Mouse (Mus musculus): ENCODE results near the gene Gm436. TPM values are rescaled to one million over a fixed set of nuclear protein-coding genes. Genes with fewer than 3 reads are reported as not detected.

The Gm436 gene
- polyA plus RNA-seq (2014; fragmentation: Nextera tagmentation; extraction: Ambion mirVana) = not detected in 2 replicates

DNA sequence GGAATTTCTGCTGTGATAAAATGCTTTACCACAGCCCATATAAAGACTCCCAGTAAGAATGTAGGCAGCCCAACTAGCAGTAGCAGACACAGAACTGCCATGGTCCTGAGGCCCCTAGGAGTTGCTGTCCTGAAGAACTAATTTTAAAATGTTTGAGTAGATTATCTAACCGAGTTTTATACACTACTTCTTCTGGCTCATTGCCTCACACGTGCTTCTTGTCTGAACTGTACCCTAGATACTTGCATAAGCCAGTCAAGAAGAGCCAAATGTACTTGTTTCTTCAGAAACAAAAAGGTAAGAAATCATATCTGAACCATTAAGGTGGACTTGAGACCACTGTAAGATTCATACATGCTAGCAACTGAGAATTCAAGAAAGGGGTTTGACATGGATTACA, at the start of gene Gm436:
Gene Gm436, minus strand, starts transcription at position 101 of the 400 bp plus-strand sequence.
- H3K4me3 ChIP-seq (ENCODE audit: low read depth, low read length) = no peak within 1 kb of the TSS
- 40% methylated on average over 2 of the region's 2 CpGs for WGBS
- no peak within 1 kb of the TSS for H3K9ac ChIP-seq (replicated peaks; ENCODE audit: low read depth, low read length)
- no peaks in the 10 kb centered on the region for H3K36me3 ChIP-seq (ENCODE audit: control insufficient read depth, insufficient read depth, low read length)
- ATAC-seq (ENCODE audit: insufficient number of reproducible peaks, insufficient read depth, low FRiP score, low read depth) = no peak
- no peaks in the 10 kb centered on the region for H3K27me3 ChIP-seq (ENCODE audit: control insufficient read depth, insufficient read depth, low read length)
- H3K4me1 ChIP-seq (ENCODE audit: control insufficient read depth, insufficient read depth, low read length) = no peaks in the 10 kb centered on the region
- H3K9me3 ChIP-seq (ENCODE audit: control insufficient read depth, low read depth, low read length) = no peaks in the 10 kb centered on the region
- no peak within 1 kb of the TSS for H3K27ac ChIP-seq (ENCODE audit: low read length)
- H3K4me2 ChIP-seq (replicated peaks; ENCODE audit: low read depth, low read length) = no peak within 1 kb of the TSS

GRCm38 (mm10) chr4:144721304-144721703, 35.1 kb upstream of the Gm436 start, which contains the start of gene Gm13178:
Gm13178 (minus strand) TSS chr4:144721404.
- no peak within 1 kb of the TSS for H3K9ac ChIP-seq (replicated peaks; ENCODE audit: low read depth, low read length)
- WGBS = 86% methylated on average over 1 of the region's 1 CpGs
- no peaks in the 10 kb centered on the region for H3K27me3 ChIP-seq (ENCODE audit: control insufficient read depth, insufficient read depth, low read length)
- H3K4me3 ChIP-seq (ENCODE audit: low read depth, low read length) = no peak within 1 kb of the TSS
- no peaks in the 10 kb centered on the region for H3K9me3 ChIP-seq (ENCODE audit: control insufficient read depth, low read depth, low read length)
- no peaks in the 10 kb centered on the region for H3K36me3 ChIP-seq (ENCODE audit: control insufficient read depth, insufficient read depth, low read length)
- H3K4me1 ChIP-seq (ENCODE audit: control insufficient read depth, insufficient read depth, low read length) = no peaks in the 10 kb centered on the region
- H3K4me2 ChIP-seq (replicated peaks; ENCODE audit: low read depth, low read length) = no peak within 1 kb of the TSS
- ATAC-seq (ENCODE audit: insufficient number of reproducible peaks, insufficient read depth, low FRiP score, low read depth) = no peak
- no peak within 1 kb of the TSS for H3K27ac ChIP-seq (ENCODE audit: low read length)

GRCm38 (mm10) chr4:144719691-144720090, 33.5 kb upstream of the Gm436 start:
- Histone ChIP-seq H3K27me3 (ENCODE audit: control insufficient read depth, insufficient read depth, low read length) (no peaks in the 10 kb centered on the region), H3K27ac (ENCODE audit: low read length) (no peak overlapping the region), H3K9ac (replicated peaks; ENCODE audit: low read depth, low read length) (no peak overlapping the region), H3K9me3 (ENCODE audit: control insufficient read depth, low read depth, low read length) (no peaks in the 10 kb centered on the region), H3K36me3 (ENCODE audit: control insufficient read depth, insufficient read depth, low read length) (no peaks in the 10 kb centered on the region), H3K4me3 (ENCODE audit: low read depth, low read length) (no peak overlapping the region), H3K4me1 (ENCODE audit: control insufficient read depth, insufficient read depth, low read length) (no peaks in the 10 kb centered on the region), H3K4me2 (replicated peaks; ENCODE audit: low read depth, low read length) (no peak overlapping the region)
- WGBS = 87% methylated on average over 1 of the region's 1 CpGs
- no peak for ATAC-seq (ENCODE audit: insufficient number of reproducible peaks, insufficient read depth, low FRiP score, low read depth)

DNA sequence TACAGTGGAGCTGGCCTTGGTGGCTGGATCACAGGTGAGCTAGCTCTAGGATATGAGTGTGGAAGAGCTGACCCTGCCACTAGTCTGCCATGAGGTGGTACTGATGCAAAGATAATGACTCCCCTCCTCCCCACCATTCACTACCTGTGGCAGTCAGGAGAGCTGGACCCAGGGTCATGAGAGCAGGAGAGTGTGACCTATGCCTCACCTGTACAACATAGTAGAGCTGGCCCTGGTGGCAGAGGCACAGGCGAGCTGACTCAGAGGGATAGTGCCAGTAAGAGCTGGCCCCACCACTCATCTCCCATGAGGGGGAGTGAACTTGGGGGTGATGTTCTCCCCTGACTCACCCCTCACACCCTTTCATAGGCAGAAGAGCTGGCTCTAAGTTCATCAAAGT, 32.1 kb upstream of the Gm436 start:
- whole genome bisulfite sequencing = 83% methylated on average over 1 of the region's 1 CpGs
- Histone ChIP-seq H3K4me1 (ENCODE audit: control insufficient read depth, insufficient read depth, low read length) (no peaks in the 10 kb centered on the region), H3K9me3 (ENCODE audit: control insufficient read depth, low read depth, low read length) (no peaks in the 10 kb centered on the region), H3K27ac (ENCODE audit: low read length) (no peak overlapping the region), H3K27me3 (ENCODE audit: control insufficient read depth, insufficient read depth, low read length) (no peaks in the 10 kb centered on the region), H3K9ac (replicated peaks; ENCODE audit: low read depth, low read length) (no peak overlapping the region), H3K4me2 (replicated peaks; ENCODE audit: low read depth, low read length) (no peak overlapping the region), H3K36me3 (ENCODE audit: control insufficient read depth, insufficient read depth, low read length) (no peaks in the 10 kb centered on the region), H3K4me3 (ENCODE audit: low read depth, low read length) (no peak overlapping the region)
- peak; percentile 56; the same call in 1 of the 2 replicates for ATAC-seq (ENCODE audit: insufficient number of reproducible peaks, insufficient read depth, low FRiP score, low read depth)

DNA sequence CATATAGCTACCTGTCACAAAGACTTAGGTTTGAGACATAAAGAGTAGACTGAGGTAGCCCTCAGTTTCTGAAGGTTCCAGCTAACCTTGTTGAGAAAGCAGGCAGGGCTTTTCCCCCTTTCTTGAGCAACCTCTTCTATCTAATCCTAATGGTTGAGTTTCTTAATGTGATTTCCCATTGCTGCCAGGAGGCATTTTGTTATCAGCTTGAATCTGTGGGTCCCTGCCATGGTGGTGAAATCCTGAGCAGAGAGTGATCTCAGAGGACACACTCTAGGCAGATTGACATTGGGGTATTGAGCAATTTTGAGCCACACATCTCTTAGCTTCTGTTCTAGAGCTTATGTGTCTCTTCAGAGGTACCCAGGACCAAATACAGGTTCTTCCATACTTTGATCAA, 47.9 kb downstream of the Gm436 start:
- H3K4me3 ChIP-seq (ENCODE audit: low read depth, low read length) = no peak overlapping the region
- H3K4me2 ChIP-seq (replicated peaks; ENCODE audit: low read depth, low read length) = no peak overlapping the region
- no peaks in the 10 kb centered on the region for H3K36me3 ChIP-seq (ENCODE audit: control insufficient read depth, insufficient read depth, low read length)
- no peak for ATAC-seq (ENCODE audit: insufficient number of reproducible peaks, insufficient read depth, low FRiP score, low read depth)
- H3K4me1 ChIP-seq (ENCODE audit: control insufficient read depth, insufficient read depth, low read length) = no peaks in the 10 kb centered on the region
- no peak overlapping the region for H3K27ac ChIP-seq (ENCODE audit: low read length)
- no peaks in the 10 kb centered on the region for H3K27me3 ChIP-seq (ENCODE audit: control insufficient read depth, insufficient read depth, low read length)
- no peaks in the 10 kb centered on the region for H3K9me3 ChIP-seq (ENCODE audit: control insufficient read depth, low read depth, low read length)
- H3K9ac ChIP-seq (replicated peaks; ENCODE audit: low read depth, low read length) = no peak overlapping the region

Other genes with a start within 250 kb of the Gm436 start
- not detected in 2 replicates for gene 1700012P22Rik, start 247.6 kb downstream of the Gm436 start, polyA plus RNA-seq (2014; fragmentation: Nextera tagmentation; extraction: Ambion mirVana)
- gene Gm9944, start 233.1 kb downstream of the Gm436 start, polyA plus RNA-seq (2014; fragmentation: Nextera tagmentation; extraction: Ambion mirVana) = not detected in 2 replicates
- not detected in 2 replicates for gene Aadacl3, start 222.6 kb downstream of the Gm436 start, polyA plus RNA-seq (2014; fragmentation: Nextera tagmentation; extraction: Ambion mirVana)
- gene 9430007A20Rik, start 166.5 kb downstream of the Gm436 start, polyA plus RNA-seq (2014; fragmentation: Nextera tagmentation; extraction: Ambion mirVana) = not detected in 2 replicates
- not detected in 2 replicates for gene Gm13124, start 121.2 kb downstream of the Gm436 start, polyA plus RNA-seq (2014; fragmentation: Nextera tagmentation; extraction: Ambion mirVana)
- gene Aadacl4, start 72.7 kb downstream of the Gm436 start, polyA plus RNA-seq (2014; fragmentation: Nextera tagmentation; extraction: Ambion mirVana) = not detected in 2 replicates
- gene Gm13178, start 35.0 kb upstream of the Gm436 start, polyA plus RNA-seq (2014; fragmentation: Nextera tagmentation; extraction: Ambion mirVana) = not detected in 2 replicates
- not detected in 2 replicates for gene Gm438, start 100.2 kb upstream of the Gm436 start, polyA plus RNA-seq (2014; fragmentation: Nextera tagmentation; extraction: Ambion mirVana)
- 128 and 143 TPM in 2 replicates for gene Dhrs3, start 206.5 kb upstream of the Gm436 start, polyA plus RNA-seq (2014; fragmentation: Nextera tagmentation; extraction: Ambion mirVana)

All from stomach, embryonic 14.5 days (tissue).